Mouse (Mus musculus): ENCODE data around the gene Scn4b.

The Scn4b gene

GRCm38 (mm10) chr9:45126941-45127340 is 11.3 kb upstream of the Scn4b start:
- no peak for DNase-seq (ENCODE audit: low read depth, low spot score)

GRCm38 (mm10) chr9:45130119-45130518 is 8.1 kb upstream of the Scn4b start:
- no peak for DNase-seq (ENCODE audit: low read depth, low spot score)

DNA sequence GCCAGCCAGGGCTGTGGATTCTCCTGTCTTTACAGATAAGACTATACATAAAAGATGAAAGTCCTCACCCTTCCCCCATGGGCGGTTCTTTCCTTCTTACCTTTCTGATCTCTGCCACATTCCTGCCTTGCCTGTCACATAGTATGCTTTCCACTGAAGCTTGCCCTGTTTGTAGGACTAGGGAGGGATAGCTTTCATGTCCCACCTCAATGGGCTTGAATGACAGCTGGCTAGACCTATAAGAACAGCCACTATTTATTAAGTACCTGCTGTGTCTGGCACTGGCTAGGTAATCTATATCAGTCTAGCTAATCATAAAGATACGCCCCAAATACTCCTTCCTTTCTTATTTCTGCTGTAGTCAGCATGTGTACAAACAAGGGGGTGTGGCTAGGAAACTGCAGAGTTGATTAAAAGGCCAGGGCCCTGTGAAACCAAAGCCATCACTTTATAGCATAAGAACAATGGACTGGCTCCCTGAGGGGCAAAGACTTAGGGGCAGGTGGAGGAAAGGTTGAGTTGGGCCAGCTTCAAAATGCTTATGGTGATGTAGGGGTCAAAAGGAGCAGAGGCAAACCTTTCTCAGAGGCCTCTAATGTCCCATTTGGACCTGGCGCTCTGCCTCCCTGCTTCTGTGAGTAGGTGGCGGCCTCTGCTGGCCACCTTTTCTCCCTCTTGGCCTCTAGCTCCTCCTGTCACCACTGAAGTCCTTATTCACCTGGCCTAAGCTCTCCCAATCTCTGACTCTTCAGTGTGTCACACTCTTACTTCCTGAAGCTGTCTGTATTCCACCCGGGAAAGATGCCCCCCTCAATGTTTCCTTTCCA is 4.5 kb upstream of the Scn4b start:
- DNase-seq (ENCODE audit: low read depth, low spot score): no peak

- no peak for DNase-seq (ENCODE audit: low read depth, low spot score)
These were observed 1.6 kb upstream of the Scn4b start for GRCm38 (mm10) chr9:45136442-45137169.

DNA sequence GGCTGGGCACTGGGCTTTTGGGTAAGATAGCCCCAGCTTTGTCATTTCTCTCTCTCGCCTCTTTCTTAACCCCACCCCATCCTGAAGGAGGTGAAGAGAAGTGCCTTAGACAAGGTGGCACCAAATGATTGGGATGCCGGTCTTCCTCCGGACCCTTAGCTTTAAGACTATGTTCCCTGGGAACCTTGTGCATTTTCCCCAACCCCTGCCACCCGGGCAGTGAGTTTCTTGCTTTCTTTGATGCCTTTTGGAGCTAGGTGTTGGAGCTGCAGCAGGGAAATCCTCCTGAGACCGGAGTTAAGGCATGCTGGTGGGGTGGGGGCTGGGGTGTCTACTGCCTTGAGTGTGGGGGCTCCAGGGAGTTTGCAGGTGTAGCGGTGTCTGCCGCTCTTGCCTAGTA is 887 bp downstream of the Scn4b start:
- DNase-seq (ENCODE audit: low read depth, low spot score): no peak

DNA sequence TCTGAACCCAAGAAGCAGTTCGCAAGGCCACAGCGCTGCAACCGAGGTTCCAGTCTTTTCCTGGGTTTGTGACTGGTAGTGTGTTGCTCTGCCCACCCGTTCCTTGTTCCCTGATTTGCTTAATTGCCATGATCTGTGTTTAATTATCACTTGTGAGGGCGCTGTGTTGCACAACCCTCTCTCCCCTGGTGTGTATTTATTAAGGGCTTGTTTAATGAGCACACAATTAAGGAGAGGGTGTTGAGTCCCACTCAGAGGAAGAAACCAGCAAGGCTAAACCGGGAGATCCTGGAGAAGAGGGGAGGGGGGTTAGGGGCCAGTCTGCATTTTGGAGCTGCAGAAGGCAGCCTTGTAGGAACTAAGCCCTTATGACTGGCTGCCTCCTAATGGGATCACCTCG is 2.8 kb downstream of the Scn4b start:
- no peak for DNase-seq (ENCODE audit: low read depth, low spot score)

GRCm38 (mm10) chr9:45142686-45143085 is 4.5 kb downstream of the Scn4b start:
- DNase-seq (ENCODE audit: low read depth, low spot score): no peak

GRCm38 (mm10) chr9:45145533-45146266 is 7.5 kb downstream of the Scn4b start:
- no peak for DNase-seq (ENCODE audit: low read depth, low spot score)

- peak; percentile 57 for DNase-seq (ENCODE audit: low read depth, low spot score)
These were observed 8.0 kb downstream of the Scn4b start for GRCm38 (mm10) chr9:45146267-45146597.

GRCm38 (mm10) chr9:45150933-45151332 is 12.7 kb downstream of the Scn4b start:
- DNase-seq (ENCODE audit: low read depth, low spot score): no peak

DNA sequence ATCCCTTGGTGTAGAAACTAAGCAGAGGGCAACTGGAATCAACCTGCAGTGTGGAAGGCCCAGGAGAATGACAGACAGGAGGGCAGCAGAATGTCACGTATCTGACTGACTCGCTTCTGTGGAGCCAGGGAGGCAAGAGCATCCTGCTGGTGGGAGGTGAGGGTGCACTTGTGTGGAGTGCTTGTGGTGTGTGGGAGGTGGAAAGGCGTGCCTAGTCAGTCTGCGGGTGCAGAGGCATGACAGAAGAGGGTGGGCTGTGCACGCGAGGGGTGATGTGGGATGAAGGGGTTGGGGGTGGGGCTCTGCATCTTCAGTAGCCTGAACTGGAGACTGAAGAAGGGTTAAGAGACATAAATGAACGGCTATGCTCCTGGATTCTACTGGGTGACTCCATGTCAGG is 15.2 kb downstream of the Scn4b start:
- no peak for DNase-seq (ENCODE audit: low read depth, low spot score)

DNA sequence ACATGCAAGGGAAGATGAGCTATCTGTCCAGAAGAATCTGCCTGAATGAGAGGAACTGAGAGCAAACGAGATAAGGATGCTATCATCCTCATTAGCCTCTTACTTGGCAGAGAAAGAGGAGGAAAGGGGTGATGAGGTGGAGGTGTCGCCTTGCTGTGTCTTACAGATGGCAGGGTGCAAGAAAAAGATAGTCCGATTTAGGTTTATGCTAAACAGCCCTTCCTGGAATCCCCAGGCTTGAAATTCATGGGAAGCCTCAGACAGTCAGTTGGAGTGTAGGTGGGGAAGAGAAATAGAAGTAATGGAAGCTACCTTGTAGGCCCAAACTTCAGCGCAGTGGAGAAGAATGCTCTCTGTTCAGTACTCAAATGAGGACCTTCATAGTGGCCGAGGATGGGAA is 29.7 kb downstream of the Scn4b start:
- peak; percentile 67 for DNase-seq (ENCODE audit: low read depth, low spot score)

- DNase-seq (ENCODE audit: low read depth, low spot score): peak; percentile 74
These were observed 32.0 kb downstream of the Scn4b start for GRCm38 (mm10) chr9:45170150-45170549.

DNA sequence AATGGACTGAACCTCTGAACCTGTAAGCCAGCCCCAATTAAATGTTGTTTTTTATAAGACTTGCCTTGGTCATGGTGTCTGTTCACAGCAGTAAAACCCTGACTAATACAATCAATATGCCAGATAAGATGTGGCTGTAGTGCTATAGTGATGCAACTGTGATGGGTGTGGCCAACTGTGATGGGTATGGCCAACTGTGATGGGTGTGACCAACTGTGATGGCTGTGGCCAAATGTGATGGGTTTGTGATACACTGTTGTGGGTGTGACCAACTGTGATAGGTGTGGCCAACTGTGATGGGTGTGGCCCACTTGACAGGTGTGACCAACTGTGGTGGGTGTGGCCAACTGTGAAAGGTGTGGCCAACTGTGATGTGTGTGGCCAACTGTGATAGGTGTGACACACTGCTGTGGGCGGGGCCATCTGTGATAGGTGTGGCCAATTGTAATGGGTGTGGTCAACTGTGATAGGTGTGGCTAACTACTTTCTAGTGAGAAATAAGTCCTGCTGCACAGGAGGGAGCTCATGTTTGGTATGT is 32.9 kb downstream of the Scn4b start:
- no peak for DNase-seq (ENCODE audit: low read depth, low spot score)

GRCm38 (mm10) chr9:45173475-45173874 is 35.3 kb downstream of the Scn4b start:
- DNase-seq (ENCODE audit: low read depth, low spot score): no peak

GRCm38 (mm10) chr9:45179282-45179681 is 41.1 kb downstream of the Scn4b start:
- DNase-seq (ENCODE audit: low read depth, low spot score): no peak

GRCm38 (mm10) chr9:45181770-45182169 is 43.6 kb downstream of the Scn4b start, which contains the start of gene BC049352:
Gene BC049352, plus strand, starts transcription at chr9:45182007.
- no peak for DNase-seq (ENCODE audit: low read depth, low spot score)

GRCm38 (mm10) chr9:45182521-45182920 is 44.3 kb downstream of the Scn4b start:
- no peak for DNase-seq (ENCODE audit: low read depth, low spot score)

DNA sequence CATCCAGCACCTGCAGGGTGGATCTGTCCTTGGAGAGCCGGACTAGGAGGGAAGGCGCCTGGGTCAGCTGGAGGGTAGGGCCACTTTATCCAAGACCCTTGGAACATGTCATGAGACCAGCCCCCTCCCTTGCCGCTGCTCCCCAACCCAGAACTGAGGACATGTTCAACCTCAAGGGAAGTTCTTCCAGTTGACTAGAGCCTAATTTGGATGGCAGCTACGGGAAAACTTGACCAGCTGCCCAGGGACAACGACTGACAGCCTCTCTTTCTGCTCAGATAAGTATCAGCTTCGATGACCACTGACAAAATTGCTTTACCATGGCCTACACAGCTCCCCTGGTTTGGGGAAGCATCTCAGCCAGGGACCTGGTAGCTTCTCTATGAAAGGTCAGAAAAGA is 45.1 kb downstream of the Scn4b start:
- no peak for DNase-seq (ENCODE audit: low read depth, low spot score)

DNA sequence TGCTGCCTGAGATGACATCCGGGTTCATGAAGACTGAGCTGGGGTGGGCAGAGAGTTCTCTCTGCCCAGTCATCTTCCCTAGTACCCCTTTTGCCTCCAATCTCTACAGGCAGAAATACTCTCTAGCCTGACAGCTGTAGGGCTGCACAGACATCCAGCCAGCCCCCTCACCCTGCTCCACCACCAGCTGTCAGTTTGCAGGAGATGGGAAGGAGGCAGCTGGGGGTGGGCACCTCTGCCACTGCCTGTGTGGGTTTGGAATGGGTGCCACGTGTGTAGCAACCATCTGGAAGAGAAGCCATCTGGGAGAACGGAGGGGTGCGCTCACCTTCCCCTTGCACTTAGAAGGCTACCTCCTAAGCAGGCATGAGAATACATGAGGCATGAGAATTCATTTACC is 47.1 kb downstream of the Scn4b start:
- peak; percentile 81 for DNase-seq (ENCODE audit: low read depth, low spot score)

- no peak for DNase-seq (ENCODE audit: low read depth, low spot score)
These were observed 50.7 kb downstream of the Scn4b start for GRCm38 (mm10) chr9:45188570-45189563.

Data from telencephalon, adult 2 months (tissue).